Mouse (Mus musculus) central nervous system, embryonic 18 days (tissue): Measurements from ENCODE around the gene Lpp. TPM values are rescaled to one million over a fixed set of nuclear protein-coding genes. Genes with fewer than 3 reads are reported as not detected.

ENCODE experiments used
- polyA plus RNA-seq: library from polyadenylated mRNA; depleted of rRNA; stranded (reverse); fragments of >200 nt; gene quantifications from 2 replicates; pipeline ENCODE4 v1.2.3, GENCODE M21; 2012; rRNA removed

Gene Lpp
- 3.6 and 3.7 TPM in 2 replicates for polyA plus RNA-seq

GRCm38 (mm10) chr16:24392651-24393555 lies at the start of gene Lpp:
Lpp (plus strand) TSS chr16:24393507.

